Mouse (Mus musculus) kidney, postnatal 36 days (tissue): Measurements from ENCODE around the gene Prdm11.
A peak's percentile ranks its signal among the peaks of the same experiment; 100 is the strongest.

Experiments used
- DNase-seq, 2 experiments: peaks; one replicate each; pipeline ENCODE4 v3.0.0; 2021 to 2022; ENCODE audit warnings: mixed read lengths in 2 of 2

Prdm11 gene

GRCm38 (mm10) chr2:93011465-93011864 lies 34.5 kb downstream of the Prdm11 start:
- DNase-seq: no peak

- no peak for DNase-seq
Observed at GRCm38 (mm10) chr2:93007967-93008685, 37.8 kb downstream of the Prdm11 start.

GRCm38 (mm10) chr2:93005028-93005427 lies 40.9 kb downstream of the Prdm11 start:
- DNase-seq: no peak

GRCm38 (mm10) chr2:92991976-92992375 lies 54.0 kb downstream of the Prdm11 start:
- DNase-seq: no peak

GRCm38 (mm10) chr2:92989593-92989992 lies 56.4 kb downstream of the Prdm11 start:
- DNase-seq: no peak

- DNase-seq: peak; percentile 83 to 85
Observed at GRCm38 (mm10) chr2:92987901-92988631, 57.9 kb downstream of the Prdm11 start.

- DNase-seq: peak; percentile 22 to 29
Observed at GRCm38 (mm10) chr2:92987108-92987618, 58.8 kb downstream of the Prdm11 start.

- no peak for DNase-seq
Observed at GRCm38 (mm10) chr2:92985600-92985999, 60.4 kb downstream of the Prdm11 start.

- no peak for DNase-seq
Observed at GRCm38 (mm10) chr2:92985171-92985570, 60.8 kb downstream of the Prdm11 start.

GRCm38 (mm10) chr2:92984321-92985108 lies 61.5 kb downstream of the Prdm11 start:
- peak in 1 of 2 experiments; percentile 13 for DNase-seq

- no peak for DNase-seq
Observed at GRCm38 (mm10) chr2:92983273-92983620, 62.7 kb downstream of the Prdm11 start.

- DNase-seq: peak in 1 of 2 experiments; percentile 25
Observed at GRCm38 (mm10) chr2:92982591-92983272, 63.2 kb downstream of the Prdm11 start.

- DNase-seq: no peak
Observed at GRCm38 (mm10) chr2:92980165-92980564, 65.8 kb downstream of the Prdm11 start.

GRCm38 (mm10) chr2:92975031-92975790 lies 70.8 kb downstream of the Prdm11 start:
- no peak for DNase-seq

GRCm38 (mm10) chr2:92973646-92974045 lies 72.3 kb downstream of the Prdm11 start:
- no peak for DNase-seq

- no peak for DNase-seq
Observed at GRCm38 (mm10) chr2:92972071-92972470, 73.9 kb downstream of the Prdm11 start.

GRCm38 (mm10) chr2:92971536-92971935 lies 74.4 kb downstream of the Prdm11 start:
- no peak for DNase-seq

GRCm38 (mm10) chr2:92971069-92971468 lies 74.9 kb downstream of the Prdm11 start:
- DNase-seq: no peak

GRCm38 (mm10) chr2:92967839-92968166 lies 78.2 kb downstream of the Prdm11 start:
- peak in 1 of 2 experiments; percentile 21 for DNase-seq

- peak; percentile 60 to 65 for DNase-seq
Observed at GRCm38 (mm10) chr2:92967032-92967838, 78.7 kb downstream of the Prdm11 start.

- DNase-seq: no peak
Observed at GRCm38 (mm10) chr2:92966257-92966656, 79.7 kb downstream of the Prdm11 start.
